ENCODE assay signal across 15 mouse cellular contexts in genomic region chr5:91434723-91435658, GRCm38 (mm10). TPM values are rescaled to one million over a fixed set of nuclear protein-coding genes. Genes with fewer than 3 reads are reported as not detected.
DNase-seq lines count a peak whose midpoint lies in the region; ATAC-seq lines count a peak whose summit lies in the region.
"Had no signal": no experiment of that assay in that cellular context is flagged by ENCODE, and none has a peak within 500 bp of the region (broad histone marks: within the 10 kb centered on the region; RNA-seq: fewer than 3 reads in every experiment).

No protein-coding gene starts in this region.

- H3K27ac ChIP-seq in forebrain, embryonic 15.5 days (replicated peaks) = no peak overlapping the region
- no peak overlapping the region for H3K27ac ChIP-seq in forebrain, embryonic 13.5 days
- no peak overlapping the region for H3K27ac ChIP-seq in kidney, embryonic 16.5 days (ENCODE audit: low read length)
- H3K27ac ChIP-seq in embryonic facial prominence, embryonic 13.5 days = no peak overlapping the region
- no peak overlapping the region for H3K27ac ChIP-seq in hindbrain, embryonic 14.5 days
- H3K27ac ChIP-seq: embryonic facial prominence, embryonic 15.5 days; heart, adult 2 months; stomach, embryonic 15.5 days had no signal

- no peak overlapping the region for H3K4me3 ChIP-seq in forebrain, embryonic 15.5 days
- H3K4me3 ChIP-seq in forebrain, embryonic 13.5 days = no peak overlapping the region
- H3K4me3 ChIP-seq in kidney, embryonic 16.5 days (ENCODE audit: low read length) = no peak overlapping the region
- no peak overlapping the region for H3K4me3 ChIP-seq in embryonic facial prominence, embryonic 13.5 days
- no peak overlapping the region for H3K4me3 ChIP-seq in hindbrain, embryonic 14.5 days (replicated peaks; ENCODE audit: low read length)
- H3K4me3 ChIP-seq: embryonic facial prominence, embryonic 15.5 days; heart, adult 2 months; stomach, embryonic 15.5 days had no signal

- no peaks in the 10 kb centered on the region for H3K36me3 ChIP-seq in forebrain, embryonic 15.5 days
- H3K36me3 ChIP-seq in forebrain, embryonic 13.5 days (ENCODE audit: poor library complexity, severe bottlenecking) = no peaks in the 10 kb centered on the region
- no peaks in the 10 kb centered on the region for H3K36me3 ChIP-seq in kidney, embryonic 16.5 days (ENCODE audit: insufficient read depth, low read length)
- H3K36me3 ChIP-seq in embryonic facial prominence, embryonic 13.5 days = no peaks in the 10 kb centered on the region
- no peaks in the 10 kb centered on the region for H3K36me3 ChIP-seq in hindbrain, embryonic 14.5 days (replicated peaks; ENCODE audit: control insufficient read depth, insufficient read depth)
- H3K36me3 ChIP-seq: embryonic facial prominence, embryonic 15.5 days; stomach, embryonic 15.5 days had no signal

- WGBS in forebrain, embryonic 15.5 days = 82% methylated on average over 6 of the region's 6 CpGs
- WGBS in forebrain, embryonic 13.5 days = 83% methylated on average over 6 of the region's 6 CpGs
- WGBS in kidney, embryonic 16.5 days = 50% methylated on average over 6 of the region's 6 CpGs
- 80% methylated on average over 6 of the region's 6 CpGs for WGBS in embryonic facial prominence, embryonic 13.5 days
- 79% methylated on average over 6 of the region's 6 CpGs for WGBS in hindbrain, embryonic 14.5 days

- H3K27me3 ChIP-seq in forebrain, embryonic 15.5 days = no peaks in the 10 kb centered on the region
- H3K27me3 ChIP-seq in forebrain, embryonic 13.5 days = no peaks in the 10 kb centered on the region
- no peaks in the 10 kb centered on the region for H3K27me3 ChIP-seq in kidney, embryonic 16.5 days (ENCODE audit: insufficient read depth, low read length)
- H3K27me3 ChIP-seq in embryonic facial prominence, embryonic 13.5 days = no peaks in the 10 kb centered on the region
- no peaks in the 10 kb centered on the region for H3K27me3 ChIP-seq in hindbrain, embryonic 14.5 days (ENCODE audit: control insufficient read depth, insufficient read depth, low read length)
- H3K27me3 ChIP-seq: embryonic facial prominence, embryonic 15.5 days; stomach, embryonic 15.5 days had no signal

- no peak overlapping the region for H3K9ac ChIP-seq in forebrain, embryonic 15.5 days (replicated peaks)
- no peak overlapping the region for H3K9ac ChIP-seq in forebrain, embryonic 13.5 days
- H3K9ac ChIP-seq in kidney, embryonic 16.5 days (replicated peaks; ENCODE audit: low read length) = no peak overlapping the region
- H3K9ac ChIP-seq in embryonic facial prominence, embryonic 13.5 days = no peak overlapping the region
- H3K9ac ChIP-seq in hindbrain, embryonic 14.5 days = no peak overlapping the region
- H3K9ac ChIP-seq: embryonic facial prominence, embryonic 15.5 days; stomach, embryonic 15.5 days had no signal

- DNase-seq in kidney, adult 18-20 months = no peak
- no peak for DNase-seq in hindbrain, embryonic 14.5 days (ENCODE audit: low spot score)
- no peak for DNase-seq in frontal cortex, postnatal 36 days (ENCODE audit: low spot score in 2 of 2)
- DNase-seq: cerebellum, adult 11-12 months; heart, adult 2 months; lung, postnatal 14 days; right cerebral cortex, postnatal 4 days; thymus, postnatal 25 days had no signal

- 0 out of 2 replicates have a peak, but pooled peaks have one; percentile 13 for ATAC-seq in forebrain, embryonic 15.5 days (replicated peaks)
- no peak for ATAC-seq in forebrain, embryonic 13.5 days
- peak; percentile 54; the same call in 1 of the 2 replicates for ATAC-seq in kidney, embryonic 16.5 days (ENCODE audit: low FRiP score, low TSS enrichment)
- ATAC-seq in embryonic facial prominence, embryonic 13.5 days (ENCODE audit: insufficient number of reproducible peaks, insufficient read depth, low FRiP score, low TSS enrichment, low read depth) = peak; percentile 17; the same call in 1 of the 2 replicates
- peak; percentile 55; the same call in 1 of the 2 replicates for ATAC-seq in hindbrain, embryonic 14.5 days (ENCODE audit: low FRiP score)

- no peaks in the 10 kb centered on the region for H3K4me1 ChIP-seq in forebrain, embryonic 15.5 days
- H3K4me1 ChIP-seq in forebrain, embryonic 13.5 days = 0 out of 2 replicates have a peak, but pooled peaks cover 3% of the 10 kb centered on the region
- no peaks in the 10 kb centered on the region for H3K4me1 ChIP-seq in kidney, embryonic 16.5 days (ENCODE audit: insufficient read depth, low read length)
- no peaks in the 10 kb centered on the region for H3K4me1 ChIP-seq in embryonic facial prominence, embryonic 13.5 days
- no peaks in the 10 kb centered on the region for H3K4me1 ChIP-seq in hindbrain, embryonic 14.5 days (replicated peaks; ENCODE audit: control insufficient read depth, insufficient read depth, low read length)
- H3K4me1 ChIP-seq: embryonic facial prominence, embryonic 15.5 days; stomach, embryonic 15.5 days had no signal

- no peak overlapping the region for H3K4me2 ChIP-seq in forebrain, embryonic 15.5 days (replicated peaks)
- no peak overlapping the region for H3K4me2 ChIP-seq in forebrain, embryonic 13.5 days
- no peak overlapping the region for H3K4me2 ChIP-seq in kidney, embryonic 16.5 days (replicated peaks; ENCODE audit: low read depth, low read length)
- no peak overlapping the region for H3K4me2 ChIP-seq in embryonic facial prominence, embryonic 13.5 days
- no peak overlapping the region for H3K4me2 ChIP-seq in hindbrain, embryonic 14.5 days (replicated peaks)
- H3K4me2 ChIP-seq: embryonic facial prominence, embryonic 15.5 days; liver, embryonic 11.5 days; stomach, embryonic 15.5 days had no signal

- H3K9me3 ChIP-seq in forebrain, embryonic 15.5 days = no peaks in the 10 kb centered on the region
- no peaks in the 10 kb centered on the region for H3K9me3 ChIP-seq in forebrain, embryonic 13.5 days (replicated peaks)
- H3K9me3 ChIP-seq in kidney, embryonic 16.5 days (ENCODE audit: low read length) = no peaks in the 10 kb centered on the region
- no peaks in the 10 kb centered on the region for H3K9me3 ChIP-seq in embryonic facial prominence, embryonic 13.5 days
- H3K9me3 ChIP-seq in hindbrain, embryonic 14.5 days (ENCODE audit: control insufficient read depth, low read length) = no peaks in the 10 kb centered on the region
- H3K9me3 ChIP-seq: embryonic facial prominence, embryonic 15.5 days; stomach, embryonic 15.5 days had no signal

RNA-seq across cellular contexts. Expression of gene Btc, which starts 32.2 kb away (rescaled TPM):
- 0.13 and 0.14 TPM in 2 replicates for polyA plus RNA-seq in forebrain, embryonic 15.5 days (2015; fragmentation: Nextera tagmentation; extraction: Ambion mirVana)
- 0.08 and 0.13 TPM in 2 replicates for polyA plus RNA-seq in forebrain, embryonic 13.5 days (2015; fragmentation: Nextera tagmentation; extraction: Ambion mirVana)
- 8.7 and 11.7 TPM in 2 replicates for polyA plus RNA-seq in kidney, embryonic 16.5 days (2015; fragmentation: Nextera tagmentation; extraction: Ambion mirVana)
- 1.6 and 1.7 TPM in 2 replicates for polyA plus RNA-seq in embryonic facial prominence, embryonic 13.5 days (2015; fragmentation: Nextera tagmentation; extraction: Ambion mirVana)
- polyA plus RNA-seq in hindbrain, embryonic 14.5 days (2014; fragmentation: Nextera tagmentation; extraction: Ambion mirVana) = 0.14 TPM in 1 of 2 replicates, not detected in the other
